Mouse (Mus musculus) lung, embryonic 16.5 days (tissue): Measurements from ENCODE around the gene Pik3r2. TPM values are rescaled to one million over a fixed set of nuclear protein-coding genes. Genes with fewer than 3 reads are reported as not detected.

ENCODE experiments used
- ATAC-seq: fragments of 200-750 bp; cut with Nextera tagmentation; 2 replicates; pipeline ENCODE4 v1.8.0; 2017; ENCODE audit warnings: low read depth, mild to moderate bottlenecking, moderate library complexity
- H3K27ac ChIP-seq: fragments of 300-500 bp; sonication (generic); 2 replicates; pipeline ENCODE4 v1.5.1; 2014; ENCODE audit warnings: mild to moderate bottlenecking, control low read depth, low read length
- H3K27me3 ChIP-seq: fragments of 300-500 bp; sonication (generic); 2 replicates; pipeline ENCODE4 v1.6.1; 2014; ENCODE audit warnings: low read depth, low read length, mixed read lengths; ENCODE audit not compliant: control insufficient read depth, insufficient read depth
- H3K36me3 ChIP-seq: fragments of 300-500 bp; sonication (generic); 2 replicates; pipeline ENCODE4 v1.6.1; 2014; ENCODE audit warnings: low read length; ENCODE audit not compliant: control insufficient read depth, insufficient read depth
- H3K4me1 ChIP-seq: fragments of 300-500 bp; sonication (generic); replicated peaks from 2 replicates; pipeline ENCODE4 v1.6.1; 2014; ENCODE audit warnings: low read length, mixed read lengths; ENCODE audit not compliant: control insufficient read depth, insufficient read depth
- H3K4me2 ChIP-seq: fragments of 300-500 bp; sonication (generic); 2 replicates; pipeline ENCODE4 v1.6.1; 2014; ENCODE audit warnings: low read depth, low read length, control low read depth
- H3K4me3 ChIP-seq: fragments of 300-500 bp; sonication (generic); 2 replicates; pipeline ENCODE4 v1.5.1; 2014; ENCODE audit warnings: mild to moderate bottlenecking, low read length, control low read depth
- H3K9ac ChIP-seq: fragments of 300-500 bp; sonication (generic); 2 replicates; pipeline ENCODE4 v1.6.1; 2014; ENCODE audit warnings: low read length, control low read depth
- H3K9me3 ChIP-seq: fragments of 300-500 bp; sonication (generic); 2 replicates; pipeline ENCODE4 v1.6.1; 2016; ENCODE audit warnings: low read length; ENCODE audit not compliant: control insufficient read depth
- WGBS: fragments of 180-500 bp; shearing (Covaris S2); extraction: QIAGEN DNeasy Blood & Tissue Kit; methylation state at CpG from one replicate; pipeline ENCODE4 v1.1.7; 2014; 5-methylcytosine and 5-hydroxymethylcytosine counted together
- polyA plus RNA-seq: library from polyadenylated mRNA; unstranded; fragments of >200 nt; fragmentation: Nextera tagmentation; extraction: Ambion mirVana; gene quantifications from 2 replicates; pipeline ENCODE4 v1.2.1, GENCODE M21; 2015

The Pik3r2 gene
- polyA plus RNA-seq, 1 experiment from 2014 or later: 56.8 TPM

GRCm38 (mm10) chr8:70742981-70743655, 33.4 kb downstream of the Pik3r2 start:
- 4% methylated on average over 38 of the region's 38 CpGs for WGBS
- Histone ChIP-seq H3K27ac (no peak overlapping the region), H3K4me2 (no peak overlapping the region), H3K4me3 (no peak overlapping the region), H3K9ac (no peak overlapping the region), H3K27me3 (peaks cover 64% of the 10 kb centered on the region), H3K9me3 (no peaks in the 10 kb centered on the region), H3K36me3 (no peaks in the 10 kb centered on the region), H3K4me1 (peaks cover 11% of the 10 kb centered on the region)
- ATAC-seq: 0 out of 2 replicates have a peak, but pooled peaks have one; percentile 11

GRCm38 (mm10) chr8:70742176-70742575, 34.3 kb downstream of the Pik3r2 start:
- H3K4me1 ChIP-seq: peaks cover 11% of the 10 kb centered on the region
- 62% methylated on average over 11 of the region's 11 CpGs for WGBS
- H3K36me3 ChIP-seq: no peaks in the 10 kb centered on the region

GRCm38 (mm10) chr8:70741661-70742060, 34.9 kb downstream of the Pik3r2 start:
- Histone ChIP-seq H3K9me3 (no peaks in the 10 kb centered on the region), H3K27me3 (peaks cover 52% of the 10 kb centered on the region), H3K4me1 (peaks cover 11% of the 10 kb centered on the region), H3K9ac (no peak overlapping the region), H3K4me3 (no peak overlapping the region), H3K27ac (no peak overlapping the region), H3K4me2 (no peak overlapping the region), H3K36me3 (no peaks in the 10 kb centered on the region)
- no peak for ATAC-seq
- WGBS: 51% methylated on average over 5 of the region's 5 CpGs

More at GRCm38 (mm10) chr8:70742176-70742575, 34.3 kb downstream of the Pik3r2 start:
- no peaks in the 10 kb centered on the region for H3K9me3 ChIP-seq
- H3K4me3 ChIP-seq: no peak overlapping the region
- no peak for ATAC-seq
- H3K27me3 ChIP-seq: peaks cover 56% of the 10 kb centered on the region
- no peak overlapping the region for H3K9ac ChIP-seq
- H3K27ac ChIP-seq: no peak overlapping the region
- no peak overlapping the region for H3K4me2 ChIP-seq

DNA sequence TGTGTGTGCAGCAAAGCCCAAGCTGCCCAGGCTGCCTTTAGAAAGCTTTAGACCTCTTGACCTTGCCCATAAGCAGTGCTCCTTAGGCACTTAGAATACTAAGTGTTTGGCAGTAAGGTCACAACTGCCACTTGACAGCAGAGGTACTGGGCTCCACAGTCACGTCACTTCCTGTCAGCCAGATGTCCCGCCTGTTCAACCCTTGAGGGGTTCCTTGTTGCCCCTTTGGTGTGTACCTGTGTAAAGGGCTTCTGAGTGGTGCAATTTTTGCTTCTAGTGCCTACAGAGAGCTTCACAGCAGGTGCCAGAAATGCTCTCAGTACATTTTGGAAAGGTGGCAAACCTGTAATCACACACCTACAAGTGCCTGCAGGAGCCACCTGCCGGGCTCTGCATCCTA, 38.3 kb downstream of the Pik3r2 start:
- H3K9me3 ChIP-seq: no peaks in the 10 kb centered on the region
- peaks cover 18% of the 10 kb centered on the region for H3K27me3 ChIP-seq
- H3K9ac ChIP-seq: no peak overlapping the region
- no peak overlapping the region for H3K4me2 ChIP-seq
- no peaks in the 10 kb centered on the region for H3K36me3 ChIP-seq
- 0 out of 2 replicates have a peak overlapping the region, but pooled peaks have one; percentile 17 for H3K27ac ChIP-seq
- 0 out of 2 replicates have a peak, but pooled peaks cover 2% of the 10 kb centered on the region for H3K4me1 ChIP-seq
- no peak overlapping the region for H3K4me3 ChIP-seq
- peak; percentile 74 for ATAC-seq
- 25% methylated on average over 3 of the region's 3 CpGs for WGBS

DNA sequence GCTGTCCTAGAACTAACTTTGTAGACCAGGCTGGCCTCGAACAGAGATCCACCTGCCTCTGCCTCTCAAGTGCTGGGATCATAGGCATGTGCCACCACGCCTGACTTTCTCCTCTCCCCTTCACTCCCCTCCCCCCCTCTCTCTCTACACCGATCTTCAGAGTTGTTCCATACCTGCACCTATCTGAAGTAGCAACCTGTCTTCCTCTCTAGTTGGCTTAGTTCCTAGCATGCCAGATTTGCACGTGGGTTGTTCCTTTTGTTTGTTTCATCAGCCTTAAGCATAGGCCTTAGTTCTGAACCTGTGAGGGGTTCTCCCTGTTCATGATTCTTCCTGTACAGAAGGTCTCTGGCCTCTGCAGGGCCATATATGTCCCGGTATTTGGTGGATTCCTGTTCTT, 38.8 kb downstream of the Pik3r2 start:
- H3K4me2 ChIP-seq: no peak overlapping the region
- H3K36me3 ChIP-seq: no peaks in the 10 kb centered on the region
- H3K4me1 ChIP-seq: no peaks in the 10 kb centered on the region
- H3K27ac ChIP-seq: no peak overlapping the region
- no peak overlapping the region for H3K9ac ChIP-seq
- ATAC-seq: no peak
- no peak overlapping the region for H3K4me3 ChIP-seq
- H3K27me3 ChIP-seq: peaks cover 13% of the 10 kb centered on the region
- no peaks in the 10 kb centered on the region for H3K9me3 ChIP-seq
- 48% methylated on average over 5 of the region's 5 CpGs for WGBS

DNA sequence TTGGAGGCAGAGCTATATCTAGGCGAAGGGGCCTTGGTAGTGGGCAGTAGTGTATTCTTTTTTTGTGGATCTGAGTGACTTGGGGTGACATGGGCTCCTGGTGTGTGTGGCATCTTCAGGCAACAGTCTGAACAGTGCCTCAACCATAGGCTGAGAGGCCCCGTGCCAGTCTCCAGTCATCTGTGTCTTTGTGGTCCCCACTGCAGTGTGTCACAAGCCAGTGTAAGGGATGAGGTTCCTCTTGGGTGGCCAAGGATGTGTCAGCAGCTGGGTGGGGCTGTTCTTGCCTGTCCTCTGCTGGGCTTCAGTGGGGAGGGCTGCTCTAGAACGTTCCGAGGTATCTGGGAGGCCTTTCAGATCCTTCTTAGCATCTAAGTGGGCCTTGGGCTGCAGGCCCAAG, 45.6 kb downstream of the Pik3r2 start:
- 75% methylated on average over 4 of the region's 4 CpGs for WGBS
- H3K9ac ChIP-seq: no peak overlapping the region
- peaks cover 23% of the 10 kb centered on the region for H3K27me3 ChIP-seq
- H3K27ac ChIP-seq: no peak overlapping the region
- H3K4me1 ChIP-seq: peaks cover 4% of the 10 kb centered on the region; the same call in 1 of the 2 replicates
- no peak for ATAC-seq
- H3K36me3 ChIP-seq: no peaks in the 10 kb centered on the region
- no peak overlapping the region for H3K4me2 ChIP-seq
- H3K9me3 ChIP-seq: no peaks in the 10 kb centered on the region
- H3K4me3 ChIP-seq: no peak overlapping the region

DNA sequence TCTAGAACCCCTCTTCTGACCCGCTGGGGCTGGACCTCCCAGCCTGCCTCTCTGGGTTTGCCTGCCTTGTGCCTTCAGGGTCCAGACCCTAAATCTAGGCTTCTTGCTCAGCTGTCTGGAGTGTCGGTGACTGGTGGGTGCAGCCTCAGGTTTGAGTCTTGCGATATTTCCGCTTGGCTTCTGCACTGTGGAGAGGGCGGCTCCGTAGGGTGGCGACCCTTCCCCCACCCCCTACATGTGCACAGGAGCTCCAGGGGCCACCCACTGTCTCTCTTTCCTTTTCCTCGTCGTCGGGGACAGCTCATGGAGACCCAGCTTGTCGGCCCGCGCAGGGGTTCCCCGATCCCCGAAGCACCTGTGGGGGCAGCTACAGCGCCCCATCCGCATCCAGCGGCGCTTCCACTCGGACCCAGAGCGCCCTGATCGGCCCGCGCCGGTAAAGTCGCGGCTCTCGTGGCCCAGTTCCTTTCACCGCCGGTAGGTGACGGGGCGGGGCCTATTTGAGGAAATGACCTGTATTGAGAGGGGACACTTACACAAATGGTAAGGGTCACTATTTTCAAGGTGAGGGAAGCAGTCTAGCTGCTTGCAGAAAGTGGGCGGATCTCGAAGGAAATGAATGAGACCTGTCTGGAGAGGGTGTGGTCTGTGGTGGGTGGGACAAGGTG, 46.6 kb downstream of the Pik3r2 start:
- 2% methylated on average over 34 of the region's 34 CpGs for WGBS
- H3K27me3 ChIP-seq: peaks cover 23% of the 10 kb centered on the region
- peak overlapping the region; percentile 57 for H3K4me2 ChIP-seq
- H3K9me3 ChIP-seq: no peaks in the 10 kb centered on the region
- H3K4me3 ChIP-seq: peak overlapping the region; percentile 41
- no peaks in the 10 kb centered on the region for H3K36me3 ChIP-seq
- ATAC-seq: peak; percentile 36; the same call in 1 of the 2 replicates
- H3K27ac ChIP-seq: no peak overlapping the region
- peaks cover 4% of the 10 kb centered on the region; the same call in 1 of the 2 replicates for H3K4me1 ChIP-seq
- H3K9ac ChIP-seq: peak overlapping the region; percentile 55

DNA sequence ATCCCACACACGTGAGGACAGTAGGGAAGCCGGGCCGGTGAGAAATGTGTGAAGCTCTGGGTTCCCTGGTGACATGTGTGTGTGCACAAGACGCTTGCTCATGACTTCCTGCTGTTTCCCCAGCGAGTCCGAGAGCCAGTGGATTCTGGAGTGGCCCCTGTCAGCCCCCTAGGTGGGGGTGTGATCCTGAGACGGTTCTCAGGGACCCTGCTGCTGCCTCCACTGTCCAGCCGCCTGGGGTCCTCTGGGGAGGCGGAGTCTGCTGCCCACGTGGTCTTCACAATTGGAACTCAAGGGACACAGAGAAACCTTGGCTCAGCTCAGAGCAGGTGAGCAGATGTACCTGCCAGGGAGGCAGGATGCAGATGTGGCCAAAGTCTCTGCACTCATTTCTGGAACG, 49.8 kb downstream of the Pik3r2 start:
- Histone ChIP-seq H3K27ac (no peak overlapping the region), H3K4me3 (no peak overlapping the region), H3K9me3 (no peaks in the 10 kb centered on the region), H3K4me2 (no peak overlapping the region), H3K36me3 (no peaks in the 10 kb centered on the region), H3K27me3 (peaks cover 23% of the 10 kb centered on the region), H3K9ac (no peak overlapping the region), H3K4me1 (peaks cover 4% of the 10 kb centered on the region; the same call in 1 of the 2 replicates)
- ATAC-seq: no peak
- 35% methylated on average over 11 of the region's 11 CpGs for WGBS

DNA sequence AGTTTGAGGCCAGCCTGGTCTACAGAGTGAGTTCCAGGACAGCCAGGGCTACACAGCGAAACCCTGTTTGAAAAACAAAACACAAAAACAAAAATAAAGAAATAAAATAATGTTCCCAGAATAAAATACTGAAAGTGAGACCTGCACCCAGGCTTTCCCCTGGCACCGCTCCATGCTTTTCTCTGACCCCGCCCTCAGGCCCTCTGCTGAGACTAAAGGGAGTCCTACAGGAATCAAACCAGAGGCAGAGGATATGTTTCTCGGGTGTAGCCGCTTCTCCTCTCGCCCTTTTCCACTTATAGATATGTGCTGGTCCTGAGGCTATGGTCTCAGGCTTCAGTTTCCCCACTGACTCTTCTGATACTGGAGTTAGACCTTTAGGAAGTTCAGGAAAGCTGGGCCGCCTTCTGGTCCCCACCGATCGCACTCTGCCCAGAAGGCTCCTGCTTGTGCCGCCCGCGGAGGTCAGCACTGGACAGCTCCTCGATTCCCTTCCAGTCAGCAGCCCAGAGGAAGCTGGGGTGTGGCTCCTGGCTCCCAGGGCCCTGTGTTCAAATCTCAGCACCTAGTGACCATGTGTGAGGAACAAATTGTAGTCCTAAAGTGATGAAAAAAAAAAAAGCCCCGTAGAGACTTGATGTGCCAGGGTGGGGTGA, 50.6 kb downstream of the Pik3r2 start:
- no peak overlapping the region for H3K9ac ChIP-seq
- H3K4me1 ChIP-seq: peaks cover 4% of the 10 kb centered on the region; the same call in 1 of the 2 replicates
- no peak overlapping the region for H3K27ac ChIP-seq
- H3K27me3 ChIP-seq: peaks cover 23% of the 10 kb centered on the region
- WGBS: 21% methylated on average over 14 of the region's 14 CpGs
- H3K4me2 ChIP-seq: no peak overlapping the region
- H3K36me3 ChIP-seq: no peaks in the 10 kb centered on the region
- H3K9me3 ChIP-seq: no peaks in the 10 kb centered on the region
- no peak for ATAC-seq
- H3K4me3 ChIP-seq: no peak overlapping the region
